In genomic region chr4:138339963-138340362, GRCm38 (mm10) we compare ENCODE assay signal across 9 mouse cellular contexts. TPM values are rescaled to one million over a fixed set of nuclear protein-coding genes. Genes with fewer than 3 reads are reported as not detected.
DNase-seq lines count a peak whose midpoint lies in the region; ATAC-seq and TF ChIP-seq lines count a peak whose summit lies in the region.
"Had no signal": no experiment of that assay in that cellular context is flagged by ENCODE, and none has a peak within 500 bp of the region (broad histone marks: within the 10 kb centered on the region; RNA-seq: fewer than 3 reads in every experiment).

No protein-coding gene starts in this region.

- H3K4me2 ChIP-seq in hindbrain, embryonic 12.5 days (replicated peaks): no peak overlapping the region
- H3K4me2 ChIP-seq: hindbrain, embryonic 15.5 days had no signal

- no peak overlapping the region for H3K4me3 ChIP-seq in hindbrain, embryonic 10.5 days
- no peak overlapping the region for H3K4me3 ChIP-seq in hindbrain, embryonic 12.5 days
- H3K4me3 ChIP-seq in thymus, adult 2 months (ENCODE audit: control insufficient read depth, insufficient read depth, low read length): no peak overlapping the region
- H3K4me3 ChIP-seq: hindbrain, embryonic 15.5 days had no signal

- no peak for TF ChIP-seq POLR2A in thymus, adult 2 months (IDR thresholded peaks at IDR 0.05; ENCODE audit: control insufficient read depth, extremely low read depth, insufficient read depth, low read length, poor library complexity)

- H3K9ac ChIP-seq in hindbrain, embryonic 12.5 days: no peak overlapping the region
- H3K9ac ChIP-seq: hindbrain, embryonic 15.5 days had no signal

- ATAC-seq in hindbrain, embryonic 12.5 days (ENCODE audit: low FRiP score): no peak

- no peaks in the 10 kb centered on the region for H3K36me3 ChIP-seq in hindbrain, embryonic 10.5 days
- H3K36me3 ChIP-seq in hindbrain, embryonic 12.5 days: no peaks in the 10 kb centered on the region
- no peaks in the 10 kb centered on the region for H3K36me3 ChIP-seq in thymus, adult 2 months (ENCODE audit: control insufficient read depth, insufficient read depth, low read length)
- H3K36me3 ChIP-seq: hindbrain, embryonic 15.5 days had no signal

- H3K27ac ChIP-seq in hindbrain, embryonic 10.5 days: no peak overlapping the region
- H3K27ac ChIP-seq in hindbrain, embryonic 12.5 days: no peak overlapping the region
- no peak overlapping the region for H3K27ac ChIP-seq in thymus, adult 2 months (ENCODE audit: control insufficient read depth, insufficient read depth, low read length)
- H3K27ac ChIP-seq: hindbrain, embryonic 15.5 days had no signal

- WGBS in hindbrain, embryonic 10.5 days: 33% methylated on average over 4 of the region's 4 CpGs
- WGBS in hindbrain, embryonic 12.5 days: 27% methylated on average over 4 of the region's 4 CpGs
- WGBS in thymus, adult 2 months: 40% methylated on average over 4 of the region's 4 CpGs

- DNase-seq in hindbrain, embryonic 10.5 days (ENCODE audit: low spot score): peak; percentile 37
- peak; percentile 42 for DNase-seq in thymus, adult 2 months
- no peak for DNase-seq in thymus, adult 18-20 months
- DNase-seq in cerebellum, postnatal 10 days: peak; percentile 80 to 89
- peak; percentile 66 to 73 for DNase-seq in kidney, postnatal 4 days
- peak; percentile 75 for DNase-seq in testis, postnatal 10 days (ENCODE audit: low spot score)
- no peak for DNase-seq in ovary, postnatal 10 days (ENCODE audit: low spot score)

- peaks cover 8% of the 10 kb centered on the region; the same call in 1 of the 2 replicates for H3K4me1 ChIP-seq in hindbrain, embryonic 10.5 days (replicated peaks)
- no peaks in the 10 kb centered on the region for H3K4me1 ChIP-seq in hindbrain, embryonic 12.5 days
- no peaks in the 10 kb centered on the region for H3K4me1 ChIP-seq in thymus, adult 2 months (replicated peaks; ENCODE audit: control insufficient read depth, insufficient read depth, low read length)

- peaks cover 4% of the 10 kb centered on the region; the same call in 1 of the 2 replicates for H3K27me3 ChIP-seq in hindbrain, embryonic 10.5 days (ENCODE audit: insufficient read depth, poor library complexity, severe bottlenecking)
- no peaks in the 10 kb centered on the region; the same call in 1 of the 2 replicates for H3K27me3 ChIP-seq in hindbrain, embryonic 12.5 days
- no peaks in the 10 kb centered on the region; the same call in 1 of the 2 replicates for H3K27me3 ChIP-seq in thymus, adult 2 months (ENCODE audit: control insufficient read depth, insufficient read depth, low read length)
- H3K27me3 ChIP-seq: hindbrain, embryonic 15.5 days had no signal

- H3K9me3 ChIP-seq in hindbrain, embryonic 10.5 days: no peaks in the 10 kb centered on the region
- no peaks in the 10 kb centered on the region for H3K9me3 ChIP-seq in hindbrain, embryonic 12.5 days (replicated peaks)
- H3K9me3 ChIP-seq: hindbrain, embryonic 15.5 days had no signal

- TF ChIP-seq CTCF in thymus, adult 2 months (IDR thresholded peaks at IDR 0.05; ENCODE audit: borderline replicate concordance, control insufficient read depth, extremely low read depth, insufficient read depth, low read length, poor library complexity): no peak

RNA-seq across cellular contexts. Expression of gene Pink1, which starts 13.9 kb away (rescaled TPM):
- polyA plus RNA-seq in hindbrain, embryonic 10.5 days (2016; fragmentation: Nextera tagmentation; extraction: Ambion mirVana): 35.0 and 52.2 TPM in 2 replicates
- polyA plus RNA-seq in hindbrain, embryonic 12.5 days (2016; fragmentation: Nextera tagmentation; extraction: Ambion mirVana): 79.8 and 81.0 TPM in 2 replicates
- 82.3 and 103 TPM in 2 replicates for polyA plus RNA-seq in thymus, adult 2 months (2012; rRNA removed)

RNA-seq across cellular contexts. Expression of gene Cda, which starts 27.8 kb away (rescaled TPM):
- 2.2 and 4.1 TPM in 2 replicates for polyA plus RNA-seq in hindbrain, embryonic 10.5 days (2016; fragmentation: Nextera tagmentation; extraction: Ambion mirVana)
- 3.4 and 4.4 TPM in 2 replicates for polyA plus RNA-seq in hindbrain, embryonic 12.5 days (2016; fragmentation: Nextera tagmentation; extraction: Ambion mirVana)
- polyA plus RNA-seq in thymus, adult 2 months (2012; rRNA removed): 0.24 and 0.60 TPM in 2 replicates

RNA-seq across cellular contexts. Expression of gene Ddost, which starts 35.4 kb away (rescaled TPM):
- polyA plus RNA-seq in hindbrain, embryonic 10.5 days (2016; fragmentation: Nextera tagmentation; extraction: Ambion mirVana): 274 and 292 TPM in 2 replicates
- polyA plus RNA-seq in hindbrain, embryonic 12.5 days (2016; fragmentation: Nextera tagmentation; extraction: Ambion mirVana): 243 and 250 TPM in 2 replicates
- 173 and 195 TPM in 2 replicates for polyA plus RNA-seq in thymus, adult 2 months (2012; rRNA removed)

RNA-seq across cellular contexts. Expression of gene Fam43b, which starts 56.4 kb away (rescaled TPM):
- polyA plus RNA-seq in hindbrain, embryonic 10.5 days (2016; fragmentation: Nextera tagmentation; extraction: Ambion mirVana): not detected in 2 replicates
- 0.69 and 1.2 TPM in 2 replicates for polyA plus RNA-seq in hindbrain, embryonic 12.5 days (2016; fragmentation: Nextera tagmentation; extraction: Ambion mirVana)
- polyA plus RNA-seq in thymus, adult 2 months (2012; rRNA removed): not detected in 2 replicates

Comparison
In these comparisons a context has a peak if more than half of its experiments do, and no peak if none do; other contexts are left out.
1. DNase-seq: peak in hindbrain, embryonic 10.5 days (single experiment), thymus, adult 2 months (single experiment), cerebellum, postnatal 10 days (2 of 2), kidney, postnatal 4 days (2 of 2) and testis, postnatal 10 days (single experiment); none in thymus, adult 18-20 months (0 of 2) and ovary, postnatal 10 days (single experiment).